Mouse (Mus musculus) lung, postnatal 10 days (tissue): Measurements from ENCODE around the gene Mrtfa.

Experiments used
- DNase-seq: peaks from one replicate; pipeline ENCODE4 v3.0.0; 2021

Gene Mrtfa

GRCm38 (mm10) chr15:81021377-81021776, 169.2 kb downstream of the Mrtfa start:
- DNase-seq: no peak

- DNase-seq: peak; percentile 58
Observed at GRCm38 (mm10) chr15:81017308-81017707, 173.2 kb downstream of the Mrtfa start.

GRCm38 (mm10) chr15:81016488-81016887, 174.1 kb downstream of the Mrtfa start:
- DNase-seq: peak; percentile 42

GRCm38 (mm10) chr15:81015068-81015744, 175.4 kb downstream of the Mrtfa start:
- no peak for DNase-seq

GRCm38 (mm10) chr15:81013186-81013585, 177.4 kb downstream of the Mrtfa start:
- no peak for DNase-seq

- DNase-seq: no peak
Observed at GRCm38 (mm10) chr15:81012359-81012758, 178.2 kb downstream of the Mrtfa start.

- DNase-seq: no peak
Observed at GRCm38 (mm10) chr15:81011523-81011922, 179.0 kb downstream of the Mrtfa start.

GRCm38 (mm10) chr15:81010114-81010513, 180.4 kb downstream of the Mrtfa start:
- DNase-seq: no peak

- DNase-seq: peak; percentile 55
Observed at GRCm38 (mm10) chr15:81008689-81009123, 181.9 kb downstream of the Mrtfa start.

- DNase-seq: no peak
Observed at GRCm38 (mm10) chr15:81007905-81008304, 182.7 kb downstream of the Mrtfa start.

- DNase-seq: no peak
Observed at GRCm38 (mm10) chr15:81007339-81007738, 183.2 kb downstream of the Mrtfa start.

- DNase-seq: no peak
Observed at GRCm38 (mm10) chr15:81006127-81006735, 184.3 kb downstream of the Mrtfa start.

GRCm38 (mm10) chr15:81000419-81001138, 190.0 kb downstream of the Mrtfa start:
- DNase-seq: no peak

- no peak for DNase-seq
Observed at GRCm38 (mm10) chr15:80997077-80997476, 193.5 kb downstream of the Mrtfa start.

GRCm38 (mm10) chr15:80996090-80996835, 194.3 kb downstream of the Mrtfa start:
- no peak for DNase-seq

GRCm38 (mm10) chr15:80994959-80995358, 195.6 kb downstream of the Mrtfa start:
- no peak for DNase-seq

GRCm38 (mm10) chr15:80989712-80990111, 200.8 kb downstream of the Mrtfa start:
- DNase-seq: peak; percentile 45

GRCm38 (mm10) chr15:80988331-80988730, 202.2 kb downstream of the Mrtfa start:
- DNase-seq: no peak

GRCm38 (mm10) chr15:80983264-80983663, 207.3 kb downstream of the Mrtfa start:
- no peak for DNase-seq

GRCm38 (mm10) chr15:80981176-80981575, 209.4 kb downstream of the Mrtfa start:
- DNase-seq: no peak

- DNase-seq: no peak
Observed at GRCm38 (mm10) chr15:80979611-80980010, 210.9 kb downstream of the Mrtfa start.

GRCm38 (mm10) chr15:80977620-80978334, 212.8 kb downstream of the Mrtfa start, which contains the start of gene Sgsm3:
Gene Sgsm3 (plus strand): TSS chr15:80977765.
- peak; percentile 89 for DNase-seq
